Comparison of ENCODE assay signal across 8 mouse cellular contexts in the genomic region with DNA sequence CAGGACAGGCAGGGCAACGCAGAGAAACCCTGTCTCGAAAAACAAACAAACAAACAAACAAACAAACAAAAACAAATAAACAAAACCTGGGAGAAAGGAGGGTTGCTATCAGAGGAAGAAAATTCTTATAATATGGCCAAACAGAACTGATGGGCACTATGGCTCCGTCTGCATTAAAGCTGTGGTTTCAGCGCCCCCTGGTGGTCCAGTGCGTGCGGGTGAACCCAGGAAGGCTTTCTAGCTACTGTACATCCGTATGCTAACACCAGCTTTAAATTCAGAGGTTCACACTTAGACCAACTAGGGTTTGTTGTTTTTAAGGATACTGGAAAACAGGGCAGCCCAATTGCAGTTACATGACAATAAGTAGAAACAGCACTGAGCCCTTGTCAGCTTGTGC. TPM values are rescaled to one million over a fixed set of nuclear protein-coding genes. Genes with fewer than 3 reads are reported as not detected.
DNase-seq lines count a peak whose midpoint lies in the region; ATAC-seq and TF ChIP-seq lines count a peak whose summit lies in the region.

No protein-coding gene starts in this region.

- H3K9ac ChIP-seq in kidney, embryonic 14.5 days (ENCODE audit: low read depth, low read length): no peak overlapping the region
- no peak overlapping the region for H3K9ac ChIP-seq in intestine, postnatal 0 days (ENCODE audit: low read depth, low read length)
- H3K9ac ChIP-seq in limb, embryonic 14.5 days (ENCODE audit: low read depth, low read length, severe bottlenecking): no peak overlapping the region

- no peak overlapping the region for H3K27ac ChIP-seq in kidney, embryonic 14.5 days (ENCODE audit: low read depth, low read length)
- H3K27ac ChIP-seq in intestine, postnatal 0 days (ENCODE audit: low read depth, low read length): no peak overlapping the region
- no peak overlapping the region for H3K27ac ChIP-seq in limb, embryonic 14.5 days (replicated peaks; ENCODE audit: low read depth, low read length)

- peaks cover 47% of the 10 kb centered on the region for H3K36me3 ChIP-seq in kidney, embryonic 14.5 days (ENCODE audit: control insufficient read depth, insufficient read depth, low read length)
- peaks cover 34% of the 10 kb centered on the region for H3K36me3 ChIP-seq in intestine, postnatal 0 days (ENCODE audit: control insufficient read depth, insufficient read depth)
- peaks cover 64% of the 10 kb centered on the region for H3K36me3 ChIP-seq in limb, embryonic 14.5 days (ENCODE audit: control insufficient read depth, insufficient read depth, low read length)

- peak; percentile 88 for TF ChIP-seq CTCF in intestine, postnatal 0 days (IDR thresholded peaks at IDR 0.05; ENCODE audit: low read depth)

- no peaks in the 10 kb centered on the region for H3K27me3 ChIP-seq in kidney, embryonic 14.5 days (ENCODE audit: control insufficient read depth, insufficient read depth, low read length)
- H3K27me3 ChIP-seq in intestine, postnatal 0 days (replicated peaks; ENCODE audit: control insufficient read depth, insufficient read depth, low read length): no peaks in the 10 kb centered on the region
- H3K27me3 ChIP-seq in limb, embryonic 14.5 days (ENCODE audit: control insufficient read depth, insufficient read depth, low read length): no peaks in the 10 kb centered on the region

- H3K4me1 ChIP-seq in kidney, embryonic 14.5 days (ENCODE audit: control insufficient read depth, insufficient read depth, low read length): no peaks in the 10 kb centered on the region
- H3K4me1 ChIP-seq in intestine, postnatal 0 days (replicated peaks; ENCODE audit: control insufficient read depth, insufficient read depth, low read length): no peaks in the 10 kb centered on the region
- H3K4me1 ChIP-seq in limb, embryonic 14.5 days (ENCODE audit: control insufficient read depth, insufficient read depth, low read length): no peaks in the 10 kb centered on the region

- DNase-seq in kidney, adult 11 months: peak; percentile 57
- peak; percentile 82 for DNase-seq in cerebellum, adult 9-10 months
- DNase-seq in frontal cortex, postnatal 25 days (ENCODE audit: low spot score in 2 of 2): peak; percentile 76 to 81
- DNase-seq in limb, embryonic 14.5 days (ENCODE audit: low spot score): peak; percentile 77
- DNase-seq in naive thymus-derived CD4-positive, alpha-beta T cell, adult 2 months (ENCODE audit: low read depth): peak; percentile 78
- DNase-seq in spleen, postnatal 36 days (ENCODE audit: low spot score in 2 of 2): peak; percentile 57 to 66

- H3K4me2 ChIP-seq in kidney, embryonic 14.5 days (replicated peaks; ENCODE audit: low read depth, low read length): no peak overlapping the region
- H3K4me2 ChIP-seq in intestine, postnatal 0 days (replicated peaks; ENCODE audit: low read depth): no peak overlapping the region
- H3K4me2 ChIP-seq in limb, embryonic 14.5 days (replicated peaks; ENCODE audit: low read depth, low read length, severe bottlenecking): no peak overlapping the region

- H3K4me3 ChIP-seq in kidney, embryonic 14.5 days (ENCODE audit: low read length): no peak overlapping the region
- no peak overlapping the region for H3K4me3 ChIP-seq in intestine, postnatal 0 days (ENCODE audit: low read depth, low read length)
- no peak overlapping the region for H3K4me3 ChIP-seq in limb, embryonic 14.5 days (replicated peaks; ENCODE audit: low read length)

- ATAC-seq in kidney, embryonic 14.5 days (ENCODE audit: low FRiP score, low TSS enrichment): no peak
- no peak for ATAC-seq in intestine, postnatal 0 days
- no peak for ATAC-seq in limb, embryonic 14.5 days (ENCODE audit: low FRiP score, low read depth)

- TF ChIP-seq POLR2A in limb, embryonic 14.5 days (IDR thresholded peaks at IDR 0.05; ENCODE audit: borderline replicate concordance, extremely low read depth, insufficient read depth, insufficient read length): no peak

- no peaks in the 10 kb centered on the region for H3K9me3 ChIP-seq in kidney, embryonic 14.5 days (ENCODE audit: control insufficient read depth, low read length)
- H3K9me3 ChIP-seq in intestine, postnatal 0 days (ENCODE audit: control insufficient read depth): no peaks in the 10 kb centered on the region
- no peaks in the 10 kb centered on the region for H3K9me3 ChIP-seq in limb, embryonic 14.5 days (ENCODE audit: control insufficient read depth, low read length)

- WGBS in kidney, embryonic 14.5 days: 50% methylated on average over 7 of the region's 7 CpGs
- 39% methylated on average over 7 of the region's 7 CpGs for WGBS in intestine, postnatal 0 days
- 37% methylated on average over 7 of the region's 7 CpGs for WGBS in limb, embryonic 14.5 days

RNA-seq across cellular contexts. Expression of gene Tfam, which starts 12.2 kb away (rescaled TPM):
- polyA plus RNA-seq in kidney, embryonic 14.5 days (2014; fragmentation: Nextera tagmentation; extraction: Ambion mirVana): 87.7 and 103 TPM in 2 replicates
- polyA plus RNA-seq in intestine, postnatal 0 days (2015; fragmentation: Nextera tagmentation; extraction: Ambion mirVana): 37.2 and 37.7 TPM in 2 replicates
- polyA plus RNA-seq in limb, embryonic 14.5 days (2012; rRNA removed): 17.5 and 28.4 TPM in 2 replicates
- polyA plus RNA-seq in limb, embryonic 14.5 days (2014; fragmentation: Nextera tagmentation; extraction: Ambion mirVana): 58.7 and 59.4 TPM in 2 replicates

RNA-seq across cellular contexts. Expression of gene Ube2d1, which starts 59.2 kb away (rescaled TPM):
- 81.7 and 83.1 TPM in 2 replicates for polyA plus RNA-seq in kidney, embryonic 14.5 days (2014; fragmentation: Nextera tagmentation; extraction: Ambion mirVana)
- polyA plus RNA-seq in intestine, postnatal 0 days (2015; fragmentation: Nextera tagmentation; extraction: Ambion mirVana): 29.9 and 33.6 TPM in 2 replicates
- 89.5 and 103 TPM in 2 replicates for polyA plus RNA-seq in limb, embryonic 14.5 days (2012; rRNA removed)
- polyA plus RNA-seq in limb, embryonic 14.5 days (2014; fragmentation: Nextera tagmentation; extraction: Ambion mirVana): 76.3 and 82.0 TPM in 2 replicates
